ENCODE assay signal across 8 mouse cellular contexts in genomic region chr9:41207130-41208104, GRCm38 (mm10). TPM values are rescaled to one million over a fixed set of nuclear protein-coding genes. Genes with fewer than 3 reads are reported as not detected.
A peak's percentile ranks its signal among the peaks of the same experiment; 100 is the strongest.
DNase-seq lines count a peak whose midpoint lies in the region; ATAC-seq and TF ChIP-seq lines count a peak whose summit lies in the region.

No protein-coding gene starts in this region.

- TF ChIP-seq POLR2A in olfactory bulb, adult 2 months (IDR thresholded peaks at IDR 0.05; ENCODE audit: insufficient read depth, low read depth, low read length) = no peak
- no peak for TF ChIP-seq POLR2A in thymus, adult 2 months (IDR thresholded peaks at IDR 0.05; ENCODE audit: control insufficient read depth, extremely low read depth, insufficient read depth, low read length, poor library complexity)

- DNase-seq in G1E (ENCODE audit: low spot score) = peak; percentile 67
- DNase-seq in cerebellum, adult 18-20 months = peak; percentile 93 to 95
- DNase-seq in heart, postnatal 36 days = peak; percentile 88 to 92
- DNase-seq in layer of hippocampus, adult 2 months (ENCODE audit: low spot score in 2 of 2) = peak; percentile 92 to 94
- peak; percentile 99 for DNase-seq in lung, embryonic 14.5 days
- peak; percentile 92 for DNase-seq in thymus, adult 2 months

- H3K4me1 ChIP-seq in G1E (ENCODE audit: insufficient read depth, low read depth, low read length) = no peaks in the 10 kb centered on the region
- peaks cover 13% of the 10 kb centered on the region for H3K4me1 ChIP-seq in forebrain, embryonic 16.5 days (replicated peaks; ENCODE audit: control insufficient read depth, insufficient read depth, low read length)
- no peaks in the 10 kb centered on the region for H3K4me1 ChIP-seq in lung, embryonic 14.5 days (ENCODE audit: insufficient read depth)
- peaks cover 3% of the 10 kb centered on the region for H3K4me1 ChIP-seq in olfactory bulb, adult 2 months (ENCODE audit: control insufficient read depth, insufficient read depth, low read length)
- H3K4me1 ChIP-seq in thymus, adult 2 months (replicated peaks; ENCODE audit: control insufficient read depth, insufficient read depth, low read length) = peaks cover 3% of the 10 kb centered on the region; the same call in 1 of the 2 replicates

- no peaks in the 10 kb centered on the region for H3K27me3 ChIP-seq in G1E (ENCODE audit: insufficient read depth, low read length)
- no peaks in the 10 kb centered on the region for H3K27me3 ChIP-seq in forebrain, embryonic 16.5 days (replicated peaks; ENCODE audit: control insufficient read depth, insufficient read depth, low read length)
- H3K27me3 ChIP-seq in lung, embryonic 14.5 days (ENCODE audit: insufficient read depth, low read length) = no peaks in the 10 kb centered on the region
- H3K27me3 ChIP-seq in thymus, adult 2 months (ENCODE audit: control insufficient read depth, insufficient read depth, low read length) = no peaks in the 10 kb centered on the region

- 9% methylated on average over 28 of the region's 28 CpGs for WGBS in forebrain, embryonic 16.5 days
- 6% methylated on average over 28 of the region's 28 CpGs for WGBS in lung, embryonic 14.5 days
- WGBS in olfactory bulb, adult 2 months = 5% methylated on average over 28 of the region's 28 CpGs
- 12% methylated on average over 28 of the region's 28 CpGs for WGBS in thymus, adult 2 months

- H3K4me2 ChIP-seq in forebrain, embryonic 16.5 days (ENCODE audit: low read length) = peak overlapping the region; percentile 43
- peak overlapping the region; percentile 55 for H3K4me2 ChIP-seq in lung, embryonic 14.5 days

- no peaks in the 10 kb centered on the region for H3K36me3 ChIP-seq in G1E (replicated peaks)
- no peaks in the 10 kb centered on the region for H3K36me3 ChIP-seq in forebrain, embryonic 16.5 days (ENCODE audit: control insufficient read depth, insufficient read depth)
- H3K36me3 ChIP-seq in lung, embryonic 14.5 days (ENCODE audit: insufficient read depth) = no peaks in the 10 kb centered on the region
- no peaks in the 10 kb centered on the region for H3K36me3 ChIP-seq in thymus, adult 2 months (ENCODE audit: control insufficient read depth, insufficient read depth, low read length)

- H3K4me3 ChIP-seq in G1E (ENCODE audit: low read depth, low read length) = peak overlapping the region; percentile 60; the same call in 1 of the 2 replicates
- peak overlapping the region; percentile 33 for H3K4me3 ChIP-seq in forebrain, embryonic 16.5 days (replicated peaks; ENCODE audit: low read length)
- H3K4me3 ChIP-seq in layer of hippocampus, adult 2 months = peak overlapping the region; percentile 58
- peak overlapping the region; percentile 30 for H3K4me3 ChIP-seq in lung, embryonic 14.5 days (ENCODE audit: low read depth, low read length)
- H3K4me3 ChIP-seq in olfactory bulb, adult 2 months (ENCODE audit: insufficient read depth, low read depth, low read length) = no peak overlapping the region
- H3K4me3 ChIP-seq in thymus, adult 2 months (ENCODE audit: control insufficient read depth, insufficient read depth, low read length) = no peak overlapping the region

- H3K9me3 ChIP-seq in G1E (replicated peaks) = no peaks in the 10 kb centered on the region
- H3K9me3 ChIP-seq in forebrain, embryonic 16.5 days (ENCODE audit: control insufficient read depth, low read length) = no peaks in the 10 kb centered on the region
- no peaks in the 10 kb centered on the region for H3K9me3 ChIP-seq in lung, embryonic 14.5 days (ENCODE audit: low read depth, low read length)

- peak; percentile 49; the same call in 1 of the 2 replicates for TF ChIP-seq CTCF in G1E (IDR thresholded peaks at IDR 0.05; ENCODE audit: low read depth, low read length)
- peak; percentile 72 for TF ChIP-seq CTCF in layer of hippocampus, adult 2 months (conservative IDR thresholded peaks at IDR 0.05)
- TF ChIP-seq CTCF in lung, embryonic 14.5 days (IDR thresholded peaks at IDR 0.05; ENCODE audit: low read depth) = peak; percentile 87
- TF ChIP-seq CTCF in olfactory bulb, adult 2 months (IDR thresholded peaks at IDR 0.05; ENCODE audit: insufficient read depth, low read depth, low read length) = no peak
- TF ChIP-seq CTCF in thymus, adult 2 months (IDR thresholded peaks at IDR 0.05; ENCODE audit: borderline replicate concordance, control insufficient read depth, extremely low read depth, insufficient read depth, low read length, poor library complexity) = peak; percentile 78; the same call in 1 of the 2 replicates

- intact Hi-C loops in heart, postnatal 36 days (cut with DNase I) = no loop called here

- peak overlapping the region; percentile 80 for H3K27ac ChIP-seq in forebrain, embryonic 16.5 days (ENCODE audit: low read length)
- H3K27ac ChIP-seq in layer of hippocampus, adult 2 months = peak overlapping the region; percentile 99
- peak overlapping the region; percentile 88 for H3K27ac ChIP-seq in lung, embryonic 14.5 days (ENCODE audit: low read depth)
- peak overlapping the region; percentile 47; the same call in 1 of the 2 replicates for H3K27ac ChIP-seq in olfactory bulb, adult 2 months (ENCODE audit: insufficient read depth, low read depth, low read length)
- peak overlapping the region; percentile 60 for H3K27ac ChIP-seq in thymus, adult 2 months (ENCODE audit: control insufficient read depth, insufficient read depth, low read length)

- H3K9ac ChIP-seq in forebrain, embryonic 16.5 days (replicated peaks; ENCODE audit: low read depth, low read length) = peak overlapping the region; percentile 43
- H3K9ac ChIP-seq in lung, embryonic 14.5 days = peak overlapping the region; percentile 37

- peak; percentile 94 for ATAC-seq in G1E (ENCODE audit: extremely low read depth, insufficient number of reproducible peaks, low FRiP score, poor library complexity, severe bottlenecking)
- ATAC-seq in forebrain, embryonic 16.5 days = peak; percentile 93
- ATAC-seq in lung, embryonic 14.5 days (ENCODE audit: insufficient read depth) = peak; percentile 91

RNA-seq across cellular contexts. Expression of gene Ubash3b, which starts 45.9 kb away (rescaled TPM):
- 30.9 and 33.0 TPM in 2 replicates for total RNA-seq in G1E (2014; fragmentation: Nextera tagmentation)
- total RNA-seq in G1E (2017) = 20.9 TPM in 2 replicates
- 14.2 and 16.4 TPM in 2 replicates for polyA plus RNA-seq in G1E (2012)
- polyA plus RNA-seq in forebrain, embryonic 16.5 days (2015; fragmentation: Nextera tagmentation; extraction: Ambion mirVana) = 14.7 and 15.9 TPM in 2 replicates
- total RNA-seq in heart, postnatal 36 days (2021) = under 1 TPM; 0.72 to 0.81 TPM
- total RNA-seq in layer of hippocampus, adult 2 months (2021) = 10 to 100 TPM; 26.7 to 27.0 TPM
- 6.2 and 8.0 TPM in 2 replicates for polyA plus RNA-seq in lung, embryonic 14.5 days (2014; fragmentation: Nextera tagmentation; extraction: Ambion mirVana)
- polyA plus RNA-seq in olfactory bulb, adult 2 months (2012; ENCODE audit: insufficient read depth, insufficient read length, low replicate concordance, missing spikeins) = not detected in 2 replicates
- polyA plus RNA-seq in thymus, adult 2 months (2012; rRNA removed) = 7.0 and 7.6 TPM in 2 replicates

Comparison
In these comparisons a context has a peak if more than half of its experiments do, and no peak if none do; other contexts are left out.
1. H3K4me3 ChIP-seq: peak in G1E (single experiment), forebrain, embryonic 16.5 days (single experiment), layer of hippocampus, adult 2 months (single experiment) and lung, embryonic 14.5 days (single experiment); none in olfactory bulb, adult 2 months (single experiment) and thymus, adult 2 months (single experiment).
2. H3K27ac ChIP-seq: peak in every context shown above with its lines; median percentile 99 in layer of hippocampus, adult 2 months; 88 in lung, embryonic 14.5 days; 80 in forebrain, embryonic 16.5 days; 60 in thymus, adult 2 months; 47 in olfactory bulb, adult 2 months.
3. Peak in every context shown above with its lines, with median percentiles within 50 percentile points of each other: ATAC-seq and DNase-seq.